Mouse (Mus musculus): ENCODE measurements at regions not wholly inside any gene's neighbourhood (a gene's known extent, or its start where the extent isn't known, plus 50 kb on each side); places are given as distances from the start of the nearest gene placed in this dataset.

- no peak for DNase-seq
- TF ChIP-seq CTCF (IDR thresholded peaks at IDR 0.05; ENCODE audit: insufficient read depth, low read length) (no peak), POLR2A (IDR thresholded peaks at IDR 0.05; ENCODE audit: borderline replicate concordance, extremely low read depth, low read depth, low read length) (no peak)
- Histone ChIP-seq H3K4me1 (ENCODE audit: control insufficient read depth, insufficient read depth, low read length) (no peaks in the 10 kb centered on the region), H3K4me3 (replicated peaks; ENCODE audit: extremely low read depth, low read depth, low read length) (no peak overlapping the region)
- 55% methylated on average over 4 of the region's 4 CpGs for WGBS
Measured at GRCm38 (mm10) chr7:117021716-117022115, 359.1 kb upstream of the Xylt1 start.

- Histone ChIP-seq H3K4me3 (replicated peaks; ENCODE audit: extremely low read depth, low read depth, low read length) (no peak overlapping the region), H3K4me1 (ENCODE audit: control insufficient read depth, insufficient read depth, low read length) (no peaks in the 10 kb centered on the region)
- DNase-seq, result no peak
- 74% methylated on average over 9 of the region's 9 CpGs for WGBS
- no peak for TF ChIP-seq CTCF (IDR thresholded peaks at IDR 0.05; ENCODE audit: insufficient read depth, low read length)
- TF ChIP-seq POLR2A (IDR thresholded peaks at IDR 0.05; ENCODE audit: borderline replicate concordance, extremely low read depth, low read depth, low read length), result no peak
Measured at GRCm38 (mm10) chr7:117044926-117045325, 335.9 kb upstream of the Xylt1 start.

- TF ChIP-seq CTCF (IDR thresholded peaks at IDR 0.05; ENCODE audit: insufficient read depth, low read length) (no peak), POLR2A (IDR thresholded peaks at IDR 0.05; ENCODE audit: borderline replicate concordance, extremely low read depth, low read depth, low read length) (no peak)
- DNase-seq, result no peak
- no peaks in the 10 kb centered on the region for H3K4me1 ChIP-seq (ENCODE audit: control insufficient read depth, insufficient read depth, low read length)
- no peak overlapping the region for H3K4me3 ChIP-seq (replicated peaks; ENCODE audit: extremely low read depth, low read depth, low read length)
Measured at GRCm38 (mm10) chr7:117049249-117049648, 331.5 kb upstream of the Xylt1 start.

GRCm38 (mm10) chr7:117065771-117066170 is 315.0 kb upstream of the Xylt1 start:
- TF ChIP-seq POLR2A (IDR thresholded peaks at IDR 0.05; ENCODE audit: borderline replicate concordance, extremely low read depth, low read depth, low read length) (no peak), CTCF (IDR thresholded peaks at IDR 0.05; ENCODE audit: insufficient read depth, low read length) (no peak)
- 55% methylated on average over 2 of the region's 2 CpGs for WGBS
- H3K4me3 ChIP-seq (replicated peaks; ENCODE audit: extremely low read depth, low read depth, low read length), result no peak overlapping the region
- no peaks in the 10 kb centered on the region for H3K4me1 ChIP-seq (ENCODE audit: control insufficient read depth, insufficient read depth, low read length)
- no peak for DNase-seq

GRCm38 (mm10) chr7:117090911-117091550 is 289.7 kb upstream of the Xylt1 start:
- no peak for DNase-seq
- WGBS, result 27% methylated on average over 6 of the region's 6 CpGs
- TF ChIP-seq POLR2A (IDR thresholded peaks at IDR 0.05; ENCODE audit: borderline replicate concordance, extremely low read depth, low read depth, low read length) (no peak), CTCF (IDR thresholded peaks at IDR 0.05; ENCODE audit: insufficient read depth, low read length) (no peak)

GRCm38 (mm10) chr7:117092860-117093259 is 287.9 kb upstream of the Xylt1 start:
- no peak for TF ChIP-seq CTCF (IDR thresholded peaks at IDR 0.05; ENCODE audit: insufficient read depth, low read length)
- TF ChIP-seq POLR2A (IDR thresholded peaks at IDR 0.05; ENCODE audit: borderline replicate concordance, extremely low read depth, low read depth, low read length), result no peak
- H3K4me1 ChIP-seq (ENCODE audit: control insufficient read depth, insufficient read depth, low read length), result peaks cover 3% of the 10 kb centered on the region
- no peak for DNase-seq
- no peak overlapping the region for H3K4me3 ChIP-seq (replicated peaks; ENCODE audit: extremely low read depth, low read depth, low read length)
- 41% methylated on average over 4 of the region's 4 CpGs for whole genome bisulfite sequencing

More at GRCm38 (mm10) chr7:117090911-117091550, 289.7 kb upstream of the Xylt1 start:
- Histone ChIP-seq H3K4me1 (ENCODE audit: control insufficient read depth, insufficient read depth, low read length) (peaks cover 3% of the 10 kb centered on the region), H3K4me3 (replicated peaks; ENCODE audit: extremely low read depth, low read depth, low read length) (no peak overlapping the region)

GRCm38 (mm10) chr7:117097618-117098017 is 283.2 kb upstream of the Xylt1 start:
- 53% methylated on average over 3 of the region's 3 CpGs for WGBS
- no peaks in the 10 kb centered on the region for H3K4me1 ChIP-seq (ENCODE audit: control insufficient read depth, insufficient read depth, low read length)
- no peak overlapping the region for H3K4me3 ChIP-seq (replicated peaks; ENCODE audit: extremely low read depth, low read depth, low read length)
- TF ChIP-seq CTCF (IDR thresholded peaks at IDR 0.05; ENCODE audit: insufficient read depth, low read length) (no peak), POLR2A (IDR thresholded peaks at IDR 0.05; ENCODE audit: borderline replicate concordance, extremely low read depth, low read depth, low read length) (no peak)
- no peak for DNase-seq

- 80% methylated on average over 6 of the region's 6 CpGs for WGBS
- no peak for TF ChIP-seq CTCF (IDR thresholded peaks at IDR 0.05; ENCODE audit: insufficient read depth, low read length)
- TF ChIP-seq POLR2A (IDR thresholded peaks at IDR 0.05; ENCODE audit: borderline replicate concordance, extremely low read depth, low read depth, low read length), result no peak
- no peak for DNase-seq
- no peak overlapping the region for H3K4me3 ChIP-seq (replicated peaks; ENCODE audit: extremely low read depth, low read depth, low read length)
- H3K4me1 ChIP-seq (ENCODE audit: control insufficient read depth, insufficient read depth, low read length), result no peaks in the 10 kb centered on the region
Measured at GRCm38 (mm10) chr7:117099041-117099440, 281.7 kb upstream of the Xylt1 start.

- no peaks in the 10 kb centered on the region for H3K4me1 ChIP-seq (ENCODE audit: control insufficient read depth, insufficient read depth, low read length)
- 58% methylated on average over 5 of the region's 5 CpGs for WGBS
- no peak for DNase-seq
- TF ChIP-seq POLR2A (IDR thresholded peaks at IDR 0.05; ENCODE audit: borderline replicate concordance, extremely low read depth, low read depth, low read length) (no peak), CTCF (IDR thresholded peaks at IDR 0.05; ENCODE audit: insufficient read depth, low read length) (no peak)
- no peak overlapping the region for H3K4me3 ChIP-seq (replicated peaks; ENCODE audit: extremely low read depth, low read depth, low read length)
Measured at GRCm38 (mm10) chr7:117103035-117103434, 277.7 kb upstream of the Xylt1 start.

GRCm38 (mm10) chr7:117106691-117107191 is 274.0 kb upstream of the Xylt1 start:
- TF ChIP-seq CTCF (IDR thresholded peaks at IDR 0.05; ENCODE audit: insufficient read depth, low read length) (no peak), POLR2A (IDR thresholded peaks at IDR 0.05; ENCODE audit: borderline replicate concordance, extremely low read depth, low read depth, low read length) (no peak)
- no peak for DNase-seq
- no peak overlapping the region for H3K4me3 ChIP-seq (replicated peaks; ENCODE audit: extremely low read depth, low read depth, low read length)

More at GRCm38 (mm10) chr7:117106691-117107191, 274.0 kb upstream of the Xylt1 start:
- H3K4me1 ChIP-seq (ENCODE audit: control insufficient read depth, insufficient read depth, low read length), result no peaks in the 10 kb centered on the region
- WGBS, result 83% methylated on average over 7 of the region's 7 CpGs

Data from lung, adult 2 months (tissue).